Mouse (Mus musculus): ENCODE measurements around the gene Lyst.

DNA sequence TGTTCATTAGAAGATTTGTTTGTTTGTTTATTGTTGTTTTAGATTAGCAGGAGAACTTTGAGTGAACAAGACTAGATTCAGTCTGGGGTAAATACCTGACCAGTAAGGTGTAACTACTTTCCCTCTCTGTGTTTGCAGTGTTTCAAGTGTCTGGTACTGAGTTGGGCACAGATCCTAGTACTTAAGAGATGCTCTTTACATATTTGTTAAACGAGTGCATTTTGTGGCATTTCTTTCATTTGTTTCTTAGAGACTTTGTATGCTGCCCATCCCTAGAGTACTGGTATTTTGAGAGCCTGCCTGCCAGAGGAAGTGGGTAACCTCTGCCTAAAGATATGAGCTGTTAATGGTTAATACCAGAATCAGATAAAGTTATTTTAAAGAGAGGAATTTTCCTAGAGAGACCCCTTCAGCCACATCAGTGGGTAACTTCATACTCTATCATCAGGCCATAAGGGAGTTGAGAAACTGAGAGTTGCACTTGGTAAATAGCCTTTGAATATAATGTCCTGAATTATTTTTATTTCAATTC, 2.5 kb upstream of the Lyst start:
- TF ChIP-seq CTCF (IDR thresholded peaks at IDR 0.05; ENCODE audit: low read depth, low read length) (no peak), POLR2A (IDR thresholded peaks at IDR 0.05; ENCODE audit: extremely low read depth, insufficient read depth, low read length) (no peak)
